Mouse (Mus musculus) spleen, adult 18-20 months (tissue): ENCODE data around the gene Dydc1.

Source experiments
- DNase-seq, 2 experiments: peaks; one replicate each; pipeline ENCODE4 v3.0.0; 2022; ENCODE audit warnings: mixed read lengths in 2 of 2

The Dydc1 gene

DNA sequence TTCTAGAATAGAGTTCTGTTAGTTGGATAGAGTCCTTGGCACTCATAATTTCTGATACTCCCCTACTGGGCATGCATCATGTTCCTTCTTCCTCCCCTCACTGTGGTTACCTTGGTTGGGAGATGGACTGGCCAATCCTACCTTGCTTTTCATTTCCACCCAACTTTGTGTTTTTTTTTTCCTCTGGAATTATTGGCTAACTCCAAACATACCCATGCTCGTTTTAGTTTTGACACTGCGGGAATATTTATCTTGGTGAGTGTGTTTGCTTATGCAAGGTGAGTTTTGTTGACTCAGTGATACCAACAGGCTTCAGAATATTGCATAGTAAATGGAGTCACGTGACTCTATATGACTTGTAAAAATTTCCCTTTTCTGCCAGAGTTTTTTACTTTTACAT, 28.0 kb downstream of the Dydc1 start:
- DNase-seq = no peak

DNA sequence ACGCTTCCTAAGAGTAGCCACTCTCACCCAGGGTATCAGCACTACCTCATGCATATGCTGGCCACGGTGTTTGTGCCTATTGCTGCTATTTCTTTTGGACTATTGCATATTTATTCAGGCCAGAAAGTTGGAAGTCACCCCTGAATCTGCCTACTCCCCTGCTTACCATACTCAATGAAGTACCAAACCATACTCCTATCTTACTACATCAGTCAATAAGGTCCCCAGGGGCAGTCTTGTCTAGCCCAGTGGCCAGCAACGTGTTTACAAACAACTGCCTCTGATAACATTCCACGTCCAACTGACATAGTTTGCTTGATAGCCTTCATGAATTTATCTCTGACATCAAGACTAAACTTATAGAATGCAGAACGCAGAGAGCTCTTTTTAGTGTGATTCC, 28.5 kb downstream of the Dydc1 start:
- DNase-seq = no peak

DNA sequence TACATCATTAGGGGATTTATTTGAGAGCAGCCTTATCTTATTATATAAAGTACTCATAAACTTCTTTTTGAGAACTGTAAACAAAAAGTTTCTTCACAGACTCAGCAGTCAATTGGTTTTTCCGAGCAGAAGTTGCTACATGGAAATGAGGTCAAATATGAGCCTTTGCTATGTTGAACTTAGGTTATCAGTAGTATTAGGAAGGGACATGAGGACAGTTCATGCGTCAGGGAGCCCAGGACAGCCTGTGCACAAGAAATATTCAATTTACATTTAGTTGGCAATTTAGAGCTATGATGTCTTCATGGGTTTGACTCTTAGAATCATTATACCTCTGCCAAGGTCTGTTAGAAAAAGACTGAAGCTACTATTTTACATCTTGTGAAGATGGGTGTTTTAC, 29.6 kb downstream of the Dydc1 start:
- DNase-seq = no peak

DNA sequence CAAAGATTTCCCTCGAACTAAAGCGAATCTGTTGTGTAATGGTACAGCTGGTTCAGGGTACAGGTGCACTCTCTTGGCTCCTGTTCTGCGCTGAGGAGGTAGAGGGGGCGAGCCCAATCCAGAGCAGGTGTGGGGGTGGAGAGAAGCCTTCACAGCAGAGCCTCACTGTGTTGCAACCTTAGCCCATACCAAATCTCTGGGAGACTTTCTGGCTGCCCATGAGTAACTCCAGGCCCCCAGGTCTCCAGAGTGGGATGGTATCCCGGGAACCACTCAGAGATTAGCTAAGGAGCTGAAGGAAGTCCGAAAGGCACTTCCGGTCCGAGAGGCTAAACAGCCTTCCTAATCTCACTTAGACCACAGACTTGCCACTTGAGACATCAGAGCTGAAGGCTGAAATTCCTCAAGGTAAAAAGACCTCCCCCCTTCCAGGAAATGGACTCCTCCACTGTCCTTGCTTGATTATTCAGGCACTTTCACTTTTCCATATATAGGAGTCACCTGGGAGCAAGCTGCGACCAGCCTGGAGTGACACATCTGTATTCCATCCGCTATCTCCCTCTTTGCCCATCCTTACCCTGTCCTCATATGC, 32.2 kb downstream of the Dydc1 start, which contains the start of gene Mat1a:
Mat1a (plus strand) TSS at position 183 of the 592 bp plus-strand sequence.
- DNase-seq = no peak

DNA sequence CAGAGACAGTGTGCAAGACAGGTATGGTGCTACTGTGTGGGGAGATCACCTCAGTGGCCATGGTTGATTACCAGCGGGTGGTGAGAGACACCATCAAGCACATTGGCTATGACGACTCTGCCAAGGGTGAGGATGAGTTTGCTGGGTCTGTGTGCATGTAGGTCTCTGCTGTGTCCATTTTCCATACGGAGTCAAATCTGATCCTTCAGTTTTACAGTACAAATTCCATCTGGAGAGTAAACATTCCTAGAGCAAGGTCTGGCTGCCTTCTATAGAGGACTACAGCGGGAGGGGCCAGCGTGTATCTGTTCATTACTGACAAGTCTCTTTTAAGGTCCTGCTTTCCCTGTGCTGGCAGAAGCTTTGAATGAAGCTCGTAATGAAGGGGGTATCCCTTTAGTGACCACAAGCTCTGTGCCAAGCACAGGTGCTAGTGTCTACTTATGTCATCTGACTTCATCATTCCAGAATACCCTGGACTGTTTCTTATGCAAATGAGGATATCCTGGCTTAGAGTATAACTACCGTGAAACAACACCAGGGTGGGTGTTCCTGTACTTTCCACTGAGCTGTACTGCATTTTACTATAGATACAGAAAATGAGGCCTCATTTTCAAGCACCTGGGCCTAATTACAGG, 38.4 kb downstream of the Dydc1 start:
- DNase-seq = no peak

DNA sequence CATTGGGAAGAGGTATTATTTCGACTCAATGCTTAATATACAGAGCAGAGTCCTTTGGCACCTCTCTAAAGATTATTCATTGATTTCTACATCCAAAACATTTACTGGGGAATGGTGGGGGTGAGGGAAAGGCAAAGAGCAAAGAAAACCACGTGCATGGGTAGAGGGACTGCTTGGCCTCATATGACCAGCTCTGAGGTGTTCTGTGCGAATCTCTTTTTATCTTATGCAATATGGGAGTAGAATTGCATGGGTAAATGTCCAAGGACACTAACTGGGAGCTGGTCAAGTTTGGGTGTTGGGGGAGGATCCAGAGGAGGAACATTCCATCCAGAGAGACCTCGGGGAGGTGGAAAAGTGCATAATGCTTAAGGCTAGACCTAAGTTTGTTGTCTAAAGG, 40.2 kb downstream of the Dydc1 start:
- DNase-seq = no peak

DNA sequence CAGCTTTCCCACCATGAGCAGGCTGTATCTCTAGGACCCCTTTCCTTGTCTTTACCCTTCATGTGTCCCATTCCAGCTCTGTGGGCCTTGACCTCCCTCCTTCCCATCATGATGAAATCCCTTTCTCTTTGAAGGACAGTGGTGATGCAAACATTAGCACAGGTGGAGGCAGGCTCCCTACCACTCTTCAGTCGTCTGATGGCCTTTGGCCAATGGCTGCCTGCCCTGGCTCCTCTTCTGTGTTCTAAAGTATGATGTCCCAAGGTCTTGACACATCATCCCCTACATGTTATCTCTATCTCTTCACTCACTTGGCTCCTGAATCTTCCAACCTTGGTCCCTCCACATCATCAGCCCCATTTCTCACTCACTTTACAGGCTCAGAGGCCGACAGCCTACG, 43.6 kb downstream of the Dydc1 start:
- DNase-seq = no peak

DNA sequence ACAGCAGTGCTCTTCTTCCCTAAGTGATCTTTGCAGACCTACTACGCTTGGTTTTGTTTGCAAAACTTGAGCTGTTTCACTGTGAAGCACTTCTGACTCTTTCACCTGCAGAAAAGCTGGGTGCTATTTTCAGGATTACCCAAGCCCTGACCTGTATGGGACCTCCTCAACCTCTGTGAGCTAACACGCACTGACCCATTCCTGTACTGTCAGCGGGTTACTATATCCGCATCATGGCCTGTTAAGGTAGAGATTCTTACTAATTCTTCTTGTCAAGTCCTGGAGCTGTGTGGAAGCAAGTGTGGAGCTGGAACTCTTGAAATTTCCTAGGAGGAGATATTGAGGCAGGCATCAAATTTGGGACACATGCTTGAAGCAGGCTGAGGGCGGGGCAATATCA, 52.0 kb downstream of the Dydc1 start:
- DNase-seq = no peak

DNA sequence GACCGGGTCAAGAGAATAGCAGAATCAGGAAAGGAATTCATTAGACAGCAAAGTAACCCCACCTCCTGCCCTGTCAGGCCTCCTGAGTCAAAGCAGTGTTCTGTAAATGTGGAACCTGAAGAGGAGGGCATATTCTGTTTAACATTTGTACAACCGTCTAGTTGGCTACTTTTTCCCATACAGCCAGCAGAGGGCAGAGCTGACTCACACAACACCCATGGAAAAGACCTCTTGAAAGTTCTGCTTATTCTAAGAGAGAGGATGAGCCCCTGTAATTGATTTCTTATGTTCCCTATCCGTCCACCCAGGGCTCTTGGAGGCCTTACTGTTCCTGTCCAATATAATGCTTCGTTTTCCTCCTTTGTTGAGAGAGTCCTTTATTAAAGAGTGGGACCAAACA, 55.3 kb downstream of the Dydc1 start:
- DNase-seq = no peak

DNA sequence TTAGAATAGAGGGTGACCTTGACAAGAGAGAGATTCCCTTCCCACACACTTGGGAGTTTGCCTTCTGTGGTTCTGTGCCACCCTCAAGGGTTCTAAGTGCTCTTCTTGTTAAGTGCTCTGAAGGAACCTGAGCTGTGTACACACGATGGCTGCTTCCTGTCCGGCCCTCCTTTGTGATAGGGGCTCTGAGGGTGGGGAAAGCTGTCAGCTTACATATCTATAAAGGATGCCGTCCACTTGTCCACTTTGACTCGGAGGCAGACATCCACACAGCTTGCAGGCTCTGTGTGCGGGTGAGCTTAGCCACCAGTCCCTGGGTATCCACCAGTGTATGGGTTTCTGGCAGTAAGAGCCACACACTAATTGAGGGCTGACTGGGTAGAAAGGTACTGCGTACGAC, 58.8 kb downstream of the Dydc1 start, which contains the start of gene Sftpa1:
Sftpa1 (plus strand) TSS at position 243 of the 400 bp plus-strand sequence.
- no peak for DNase-seq

DNA sequence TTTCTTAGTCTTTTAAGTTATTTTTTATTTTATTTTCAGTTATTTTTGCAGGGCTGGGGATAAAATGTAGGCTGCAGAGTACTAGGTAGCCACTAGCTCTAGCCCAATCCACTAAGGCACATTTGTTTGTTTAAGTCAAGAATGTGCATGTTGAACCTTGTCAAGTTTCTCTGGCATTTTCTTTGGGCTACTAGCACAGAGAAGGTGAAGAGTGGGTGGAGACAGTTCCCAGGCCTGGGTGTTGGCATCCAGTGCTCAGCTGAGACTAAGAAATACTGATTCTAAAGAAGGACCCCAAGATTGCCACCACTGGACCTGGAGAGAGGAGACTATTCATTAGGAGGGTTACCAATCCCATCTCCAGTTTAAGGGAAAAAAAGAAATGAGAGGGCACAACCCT, 64.3 kb downstream of the Dydc1 start:
- no peak for DNase-seq

DNA sequence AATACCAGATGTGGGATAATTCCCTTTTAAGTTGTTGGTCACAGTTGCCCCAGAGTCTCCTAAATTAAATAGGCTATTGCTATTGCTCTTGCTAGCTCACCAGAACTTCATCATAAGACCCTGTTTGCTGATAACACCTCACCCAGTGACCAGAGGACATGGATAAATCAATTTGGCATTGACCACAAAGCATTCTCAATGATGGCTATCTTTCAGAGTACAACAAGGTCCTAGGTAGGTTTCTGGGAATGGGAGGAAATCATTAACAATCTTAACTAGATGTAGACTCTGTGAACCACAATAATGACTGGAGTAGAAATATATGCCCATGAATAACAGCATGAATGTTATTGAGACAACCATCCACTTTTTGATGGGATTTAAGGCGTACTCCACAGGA, 68.0 kb downstream of the Dydc1 start:
- no peak for DNase-seq
